Mouse (Mus musculus) lung, postnatal 14 days (tissue): ENCODE measurements at regions not wholly inside any gene's neighbourhood (a gene's known extent, or its start where the extent isn't known, plus 50 kb on each side); places are given as distances from the start of the nearest gene placed in this dataset.

Source experiments
- DNase-seq: peaks from one replicate; pipeline ENCODE4 v3.0.0; 2021

DNA sequence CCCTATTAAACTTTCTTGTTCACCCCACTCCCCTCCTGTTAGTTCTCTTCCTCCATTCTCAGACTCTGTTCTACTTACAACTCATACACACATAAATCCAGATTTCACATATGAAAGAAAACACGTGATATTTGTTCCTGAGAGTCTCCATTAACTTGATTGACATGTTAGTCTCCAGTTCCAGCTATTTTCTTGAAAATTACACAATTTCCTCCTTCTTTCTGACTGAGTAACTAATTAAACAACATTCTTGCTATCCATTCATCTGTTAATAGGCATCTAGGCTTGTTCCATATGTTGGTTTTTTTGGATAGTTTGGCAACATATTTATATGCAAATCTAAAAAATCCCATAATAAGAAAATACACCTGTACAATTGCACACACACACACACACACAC lies 161.7 kb upstream of the Nr2f1 start:
- no peak for DNase-seq

DNA sequence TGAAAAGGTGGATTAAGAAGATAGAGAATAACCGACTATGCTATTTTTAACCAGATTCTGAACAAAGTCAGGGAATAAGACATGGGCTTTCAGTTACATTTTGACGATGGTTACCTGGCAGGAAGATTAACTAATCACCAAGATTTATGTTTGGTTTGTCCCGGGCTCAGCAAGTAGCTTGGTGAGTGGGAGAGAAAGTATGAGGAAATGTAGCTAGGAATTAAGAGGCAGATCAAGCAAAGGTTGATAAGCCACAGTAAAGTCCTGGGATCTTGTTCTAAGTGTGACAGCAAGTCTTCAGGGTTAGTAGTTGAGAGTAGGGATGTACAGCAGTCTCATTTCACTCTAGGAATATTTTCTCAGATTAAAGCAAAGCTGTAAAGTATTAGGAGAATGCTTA lies 149.3 kb upstream of the Nr2f1 start:
- no peak for DNase-seq

DNA sequence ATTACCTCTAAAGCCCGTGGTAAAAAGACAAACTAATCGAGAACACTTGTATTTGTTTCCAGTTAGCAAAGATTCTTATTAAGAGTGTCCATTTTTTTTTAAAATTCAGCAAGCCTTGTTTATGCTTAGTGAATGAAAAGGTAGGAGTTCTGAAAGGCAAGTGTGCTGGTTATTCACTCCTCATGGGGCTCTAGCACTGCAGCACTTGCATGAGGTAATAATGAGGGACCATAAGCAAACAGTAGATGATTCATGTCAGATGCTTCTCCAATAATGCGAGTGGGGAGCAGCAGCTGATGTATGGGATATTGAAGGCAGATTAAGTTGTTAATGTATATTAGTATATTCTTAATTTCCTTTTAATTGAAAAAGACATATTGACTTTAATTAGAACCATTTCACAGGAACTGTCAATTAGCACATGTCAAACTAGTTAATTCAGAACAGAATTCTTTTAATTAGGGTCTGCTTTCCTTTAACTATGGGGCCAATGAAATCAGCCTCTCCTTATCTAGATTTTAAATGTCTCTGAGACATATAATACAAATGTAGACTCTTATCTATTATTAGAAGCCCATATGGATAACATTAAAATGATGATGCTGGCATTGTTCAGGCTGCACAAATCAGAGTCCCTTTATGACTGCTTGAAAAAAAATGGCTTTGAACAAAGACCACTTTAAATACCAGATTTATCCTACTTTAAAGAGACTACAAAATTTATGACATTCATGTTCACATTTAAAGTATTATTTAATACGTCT lies 125.1 kb upstream of the Nr2f1 start:
- DNase-seq, result no peak

DNA sequence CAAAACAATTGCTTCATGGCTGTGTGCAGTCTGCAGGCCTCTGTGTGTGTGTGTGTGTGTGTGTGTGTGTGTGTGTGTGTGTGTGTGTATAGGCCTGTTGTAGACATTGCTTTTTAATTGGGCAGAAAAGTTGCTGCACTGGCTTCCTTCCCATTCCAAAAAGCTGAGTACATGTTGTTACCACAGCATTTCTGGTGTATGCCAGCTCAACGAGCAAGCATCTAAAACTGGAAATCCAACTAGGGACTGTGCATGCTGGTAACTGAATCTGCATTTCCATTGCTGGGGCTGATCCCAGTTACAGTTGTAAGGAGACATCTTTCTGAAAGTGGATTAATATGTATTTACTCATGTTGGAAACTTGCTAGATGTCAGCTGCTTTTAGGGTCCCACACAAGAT lies 123.6 kb upstream of the Nr2f1 start:
- no peak for DNase-seq

- no peak for DNase-seq
These were observed 118.9 kb upstream of the Nr2f1 start for GRCm38 (mm10) chr13:78318434-78318833.

DNA sequence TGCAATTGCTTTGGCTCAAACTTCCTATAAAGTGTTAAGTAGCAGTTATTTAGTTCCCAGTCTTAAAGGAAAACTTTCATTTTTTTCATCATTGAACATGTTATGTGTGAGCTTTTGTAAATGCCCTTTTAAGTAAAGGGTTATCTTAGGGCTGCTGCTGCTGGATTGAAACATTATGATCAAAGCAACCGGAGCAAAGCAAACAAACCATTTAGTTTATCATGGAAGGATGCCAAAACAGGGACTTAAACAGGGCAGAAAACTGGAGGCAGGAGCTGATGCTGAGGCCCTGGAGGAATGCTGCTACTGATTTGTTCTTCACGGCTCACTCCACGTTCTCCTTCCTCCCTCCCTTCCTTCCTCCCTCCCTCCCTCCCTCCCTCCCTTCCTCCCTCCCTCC lies 111.3 kb upstream of the Nr2f1 start:
- no peak for DNase-seq
